9 mouse cellular contexts compared by ENCODE assay signal in genomic region chr10:69571972-69572371, GRCm38 (mm10).
A peak's percentile ranks its signal among the peaks of the same experiment; 100 is the strongest.
DNase-seq lines count a peak whose midpoint lies in the region; ATAC-seq lines count a peak whose summit lies in the region.
"Had no signal": no experiment of that assay in that cellular context is flagged by ENCODE, and none has a peak within 500 bp of the region (broad histone marks: within the 10 kb centered on the region; RNA-seq: fewer than 3 reads in every experiment).

No protein-coding gene starts in this region.

- H3K4me3 ChIP-seq in lung, embryonic 15.5 days = peak overlapping the region; percentile 40
- H3K4me3 ChIP-seq in forebrain, embryonic 10.5 days = peak overlapping the region; percentile 44
- peak overlapping the region; percentile 32 for H3K4me3 ChIP-seq in limb, embryonic 15.5 days
- peak overlapping the region; percentile 38 for H3K4me3 ChIP-seq in stomach, embryonic 15.5 days (replicated peaks)

- peaks cover 8% of the 10 kb centered on the region; the same call in 1 of the 2 replicates for H3K27me3 ChIP-seq in lung, embryonic 15.5 days
- peaks cover 69% of the 10 kb centered on the region for H3K27me3 ChIP-seq in forebrain, embryonic 10.5 days (ENCODE audit: poor library complexity, severe bottlenecking)
- H3K27me3 ChIP-seq in limb, embryonic 15.5 days = peaks cover 8% of the 10 kb centered on the region
- H3K27me3 ChIP-seq in stomach, embryonic 15.5 days (replicated peaks) = no peaks in the 10 kb centered on the region

- H3K36me3 ChIP-seq in lung, embryonic 15.5 days = no peaks in the 10 kb centered on the region
- no peaks in the 10 kb centered on the region for H3K36me3 ChIP-seq in forebrain, embryonic 10.5 days (replicated peaks)
- H3K36me3 ChIP-seq in limb, embryonic 15.5 days = no peaks in the 10 kb centered on the region
- no peaks in the 10 kb centered on the region for H3K36me3 ChIP-seq in stomach, embryonic 15.5 days

- peaks cover 8% of the 10 kb centered on the region; the same call in 1 of the 2 replicates for H3K4me1 ChIP-seq in lung, embryonic 15.5 days
- H3K4me1 ChIP-seq in forebrain, embryonic 10.5 days = peaks cover 58% of the 10 kb centered on the region
- peaks cover 33% of the 10 kb centered on the region for H3K4me1 ChIP-seq in limb, embryonic 15.5 days
- H3K4me1 ChIP-seq in stomach, embryonic 15.5 days = peaks cover 10% of the 10 kb centered on the region; the same call in 1 of the 2 replicates

- H3K9ac ChIP-seq in lung, embryonic 15.5 days = no peak overlapping the region
- H3K9ac ChIP-seq in limb, embryonic 15.5 days = no peak overlapping the region
- H3K9ac ChIP-seq in stomach, embryonic 15.5 days = no peak overlapping the region

- no peak overlapping the region for H3K27ac ChIP-seq in lung, embryonic 15.5 days
- no peak overlapping the region for H3K27ac ChIP-seq in forebrain, embryonic 10.5 days
- H3K27ac ChIP-seq in limb, embryonic 15.5 days = no peak overlapping the region
- H3K27ac ChIP-seq in stomach, embryonic 15.5 days = no peak overlapping the region

- peak overlapping the region; percentile 78 for H3K4me2 ChIP-seq in lung, embryonic 15.5 days
- H3K4me2 ChIP-seq in limb, embryonic 15.5 days = peak overlapping the region; percentile 52
- peak overlapping the region; percentile 57 for H3K4me2 ChIP-seq in stomach, embryonic 15.5 days

- 3% methylated on average over 9 of the region's 9 CpGs for WGBS in lung, embryonic 15.5 days
- under 1% methylated on average over 9 of the region's 9 CpGs for WGBS in forebrain, embryonic 10.5 days
- WGBS in limb, embryonic 15.5 days = 5% methylated on average over 9 of the region's 9 CpGs
- 6% methylated on average over 9 of the region's 9 CpGs for WGBS in stomach, embryonic 15.5 days

- H3K9me3 ChIP-seq in lung, embryonic 15.5 days = no peaks in the 10 kb centered on the region
- H3K9me3 ChIP-seq in forebrain, embryonic 10.5 days = no peaks in the 10 kb centered on the region
- no peaks in the 10 kb centered on the region for H3K9me3 ChIP-seq in limb, embryonic 15.5 days
- H3K9me3 ChIP-seq in stomach, embryonic 15.5 days = no peaks in the 10 kb centered on the region

- ATAC-seq in lung, embryonic 15.5 days (ENCODE audit: borderline replicate concordance, extremely low read depth, low FRiP score, low TSS enrichment) = no peak
- no peak for ATAC-seq in limb, embryonic 15.5 days (ENCODE audit: insufficient number of reproducible peaks, low FRiP score, low TSS enrichment, low read depth)
- ATAC-seq in stomach, embryonic 15.5 days (ENCODE audit: insufficient read depth, low FRiP score, low read depth) = no peak

- no peak for DNase-seq in lung, postnatal 36 days
- DNase-seq in forebrain, embryonic 10.5 days (ENCODE audit: extremely low spot score, low spot score) = no peak
- DNase-seq in left cerebral cortex, adult 11 months (ENCODE audit: low spot score) = no peak
- no peak for DNase-seq in ovary, postnatal 14 days (ENCODE audit: low spot score)
- DNase-seq in yolk sac, embryonic 10.5 days (ENCODE audit: low spot score) = no peak
- DNase-seq: kidney, postnatal 14 days had no signal
